Mouse (Mus musculus) urinary bladder, postnatal 36 days (tissue): ENCODE measurements around the gene Kif11.

Source experiments
- DNase-seq, 2 experiments: peaks; one replicate each; pipeline ENCODE4 v3.0.0; 2022; ENCODE audit warnings: low spot score in 2 of 2, mixed read lengths in 1 of 2

The Kif11 gene

DNA sequence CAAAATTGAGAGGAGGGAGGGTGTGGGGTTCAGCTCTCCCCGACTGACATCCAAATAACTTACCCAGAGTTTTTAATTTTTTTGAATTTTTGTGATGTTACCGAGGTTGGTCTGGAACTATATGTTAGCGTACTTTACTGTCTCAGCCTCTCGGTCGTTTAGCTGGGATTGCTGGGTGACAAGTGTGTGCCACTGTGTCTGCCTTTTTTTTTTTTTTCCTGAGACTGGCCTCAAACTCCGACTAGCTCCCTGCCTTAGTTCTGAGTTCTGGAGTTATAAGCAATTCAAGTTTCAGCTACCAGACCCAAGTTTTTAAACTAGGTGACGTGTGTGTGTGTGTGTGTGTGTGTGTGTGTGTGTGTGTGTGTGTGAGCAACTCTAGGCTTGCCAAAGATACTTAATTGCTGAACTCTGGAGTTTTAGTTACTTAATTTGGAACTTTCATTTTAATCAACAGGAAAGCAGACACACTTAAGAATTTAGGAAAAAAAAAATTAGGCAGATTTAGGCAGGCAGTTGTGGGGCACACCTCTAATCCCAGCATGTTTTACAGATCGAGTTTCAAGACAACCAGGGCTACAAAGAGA, 1.3 kb downstream of the Kif11 start:
- no peak for DNase-seq

DNA sequence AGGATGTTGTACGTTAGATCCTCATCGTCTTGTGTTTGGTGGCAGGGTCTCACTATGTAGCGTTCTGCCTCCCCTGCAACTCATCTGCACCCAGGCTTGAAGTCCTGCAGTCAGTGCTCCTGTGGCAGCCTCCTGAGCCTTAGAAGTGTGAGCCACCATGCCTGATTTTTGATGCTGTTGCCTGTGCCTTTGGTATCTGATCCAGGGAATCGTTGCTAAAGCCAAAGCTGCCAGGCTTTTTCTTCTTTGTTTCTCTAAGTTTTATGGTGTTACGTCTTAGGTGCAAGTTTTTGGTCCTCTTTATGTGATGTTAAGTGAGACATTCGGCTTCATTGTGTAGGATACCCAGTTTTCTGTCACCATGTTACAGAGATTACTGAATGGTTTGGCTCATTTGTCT, 2.6 kb downstream of the Kif11 start:
- no peak for DNase-seq

DNA sequence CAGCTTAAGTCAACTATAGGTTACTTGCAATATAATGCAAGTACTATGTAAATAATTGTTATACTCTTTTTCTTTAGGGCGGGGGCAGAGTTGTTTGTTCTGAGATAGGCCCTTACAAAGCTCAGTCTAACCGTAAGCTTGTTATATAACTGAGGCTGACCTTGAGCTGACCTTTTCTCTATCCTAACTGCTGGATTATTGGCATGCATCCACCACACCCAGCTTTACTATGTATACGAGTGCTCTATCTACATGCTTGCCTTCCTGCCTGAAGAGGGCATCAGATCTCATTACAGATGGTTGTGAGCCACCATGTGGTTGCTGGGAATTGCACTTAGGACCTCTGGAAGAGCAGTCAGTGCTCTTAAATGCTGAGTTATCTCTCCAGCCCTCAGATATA, 9.9 kb downstream of the Kif11 start:
- DNase-seq: no peak

DNA sequence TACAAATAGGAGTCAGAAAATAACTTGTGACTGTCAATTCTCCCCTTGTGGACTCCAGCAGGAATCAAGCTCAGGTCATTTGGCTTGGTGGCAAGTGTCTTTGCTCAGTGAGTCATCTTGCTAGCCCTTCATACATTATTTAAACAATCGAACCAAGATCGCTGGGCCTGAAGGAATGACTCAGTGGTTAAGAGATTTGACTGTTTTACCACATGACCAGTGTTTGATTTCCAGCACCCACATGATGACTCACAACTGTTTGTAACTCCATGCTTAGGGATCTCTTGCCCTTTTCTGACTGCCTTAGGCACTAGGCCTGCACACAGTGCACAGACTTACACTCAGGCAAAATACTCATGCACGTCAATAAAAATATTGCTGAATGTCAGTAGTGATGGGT, 15.7 kb downstream of the Kif11 start:
- DNase-seq: no peak

DNA sequence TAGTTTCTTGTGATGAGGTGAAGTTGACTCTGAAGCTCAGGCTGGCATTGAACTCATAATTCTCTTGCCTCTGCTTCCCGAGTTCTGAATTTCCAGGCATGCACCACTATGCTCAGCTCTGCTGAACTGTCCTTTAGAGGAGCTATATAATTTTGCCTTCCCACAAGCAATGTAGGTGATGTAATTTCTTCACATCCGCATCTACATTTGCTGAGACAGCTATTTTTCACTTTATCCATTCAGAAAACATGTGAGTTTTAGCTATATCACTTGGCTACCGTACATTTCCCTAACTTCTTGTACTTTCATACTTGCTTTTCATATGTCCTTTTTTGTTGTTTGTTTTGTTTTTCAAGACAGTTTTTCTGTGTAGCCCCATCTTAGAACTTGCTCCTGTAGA, 20.1 kb downstream of the Kif11 start:
- DNase-seq: no peak

DNA sequence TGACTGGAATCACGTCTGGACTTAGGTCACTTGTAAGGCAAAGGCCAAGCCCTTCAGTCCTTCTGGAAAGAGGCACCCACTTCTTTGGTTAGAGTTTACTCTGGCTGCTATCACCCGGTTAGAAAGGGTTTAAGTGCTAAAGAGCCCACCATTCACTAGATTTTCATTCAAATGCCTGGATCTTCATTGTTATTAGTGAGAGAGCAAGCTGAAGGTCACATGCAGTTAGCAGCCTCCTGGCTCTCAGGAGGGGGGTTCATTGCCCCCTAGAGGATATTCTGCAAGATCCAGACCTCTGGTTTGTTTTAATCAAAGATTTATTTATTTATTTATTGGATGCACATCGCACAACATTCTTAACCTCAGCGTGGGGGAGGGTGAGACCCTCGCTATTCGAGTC, 24.7 kb downstream of the Kif11 start:
- DNase-seq: no peak

DNA sequence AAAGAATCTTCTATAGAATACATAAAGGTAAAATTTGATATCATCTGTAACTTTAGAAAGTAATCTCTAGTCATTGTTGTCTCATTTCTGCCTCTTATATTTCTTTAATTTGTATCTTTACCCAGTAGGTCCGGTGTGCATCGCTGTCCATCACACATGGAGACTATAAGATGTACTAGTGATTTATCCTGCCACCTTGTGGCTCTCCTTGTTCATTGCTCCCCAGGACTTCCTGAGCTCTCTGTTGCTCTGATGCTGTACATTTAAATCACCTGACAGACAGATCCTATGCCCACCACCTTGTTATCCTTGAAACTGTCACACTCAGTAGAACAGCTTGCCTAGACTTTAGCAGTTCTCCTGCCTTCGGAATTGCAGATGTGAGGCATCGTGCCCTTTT, 42.1 kb downstream of the Kif11 start:
- peak in 1 of 2 experiments; percentile 25 for DNase-seq

DNA sequence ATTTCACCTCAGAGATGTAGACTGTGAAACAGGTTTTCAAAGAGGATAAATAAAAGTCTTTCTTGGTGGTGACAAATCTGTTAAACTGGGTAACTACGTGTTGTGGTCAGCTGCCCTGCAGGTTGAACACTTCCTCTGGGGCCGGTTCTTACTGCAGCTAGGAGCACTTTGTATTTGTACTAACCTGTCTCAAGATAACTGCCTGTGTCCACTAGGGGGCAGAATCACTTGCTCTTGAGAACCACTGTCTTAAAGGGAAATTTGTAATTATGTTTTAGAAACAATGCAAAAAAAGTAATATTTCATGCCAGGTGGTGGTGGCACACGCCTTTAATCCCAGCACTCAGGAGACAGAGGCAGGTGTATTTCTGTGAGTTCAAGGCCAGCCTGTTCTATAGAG, 43.4 kb downstream of the Kif11 start:
- DNase-seq: peak; percentile 15 to 31

DNA sequence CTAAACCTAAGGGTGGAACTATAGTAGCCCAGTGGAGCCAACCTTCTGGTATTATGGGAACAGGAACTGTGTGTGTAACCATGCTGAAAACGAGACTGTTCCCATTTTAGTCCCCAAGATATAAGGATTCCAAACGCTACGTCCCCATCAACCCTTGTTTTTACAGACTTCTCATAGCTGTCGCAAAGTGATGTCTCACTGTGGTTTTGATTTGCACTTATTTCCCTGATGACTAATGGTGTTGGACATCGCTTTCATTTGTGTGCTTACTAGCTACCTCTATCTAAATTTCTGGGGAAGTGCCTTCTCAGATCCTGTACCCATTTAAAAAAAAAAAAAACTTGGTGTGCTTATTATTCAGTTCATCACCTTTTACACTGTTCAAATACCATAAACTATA, 52.4 kb downstream of the Kif11 start:
- no peak for DNase-seq

DNA sequence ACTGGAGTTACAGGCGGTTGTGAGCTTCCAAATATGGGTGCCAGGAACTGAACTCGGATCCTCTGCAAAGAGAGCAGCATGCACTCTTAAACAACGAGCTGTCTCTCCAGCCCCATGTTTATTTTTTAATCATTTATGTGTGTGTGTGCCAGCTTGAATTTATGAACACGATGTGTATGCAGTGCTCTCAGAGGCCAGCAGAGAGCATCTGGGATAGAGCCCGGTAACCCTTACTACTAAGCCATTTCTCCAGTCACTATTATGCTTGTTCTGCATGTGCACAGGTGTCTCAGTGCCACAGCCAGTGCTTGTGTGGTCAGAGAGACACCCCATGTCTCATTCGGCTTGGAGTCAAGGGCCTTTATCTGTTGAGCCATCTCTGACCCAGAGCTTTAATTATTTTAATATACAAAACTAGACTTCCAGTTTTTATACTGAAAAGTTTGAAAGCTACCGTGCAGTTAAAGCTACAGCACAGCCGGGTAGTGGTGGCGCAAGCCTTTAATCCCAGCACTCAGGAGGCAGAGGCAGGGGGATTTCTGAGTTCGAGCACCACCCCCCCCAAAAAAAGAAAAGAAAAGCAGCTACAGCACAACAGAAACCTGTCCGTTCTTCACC, 55.0 kb downstream of the Kif11 start:
- no peak for DNase-seq

DNA sequence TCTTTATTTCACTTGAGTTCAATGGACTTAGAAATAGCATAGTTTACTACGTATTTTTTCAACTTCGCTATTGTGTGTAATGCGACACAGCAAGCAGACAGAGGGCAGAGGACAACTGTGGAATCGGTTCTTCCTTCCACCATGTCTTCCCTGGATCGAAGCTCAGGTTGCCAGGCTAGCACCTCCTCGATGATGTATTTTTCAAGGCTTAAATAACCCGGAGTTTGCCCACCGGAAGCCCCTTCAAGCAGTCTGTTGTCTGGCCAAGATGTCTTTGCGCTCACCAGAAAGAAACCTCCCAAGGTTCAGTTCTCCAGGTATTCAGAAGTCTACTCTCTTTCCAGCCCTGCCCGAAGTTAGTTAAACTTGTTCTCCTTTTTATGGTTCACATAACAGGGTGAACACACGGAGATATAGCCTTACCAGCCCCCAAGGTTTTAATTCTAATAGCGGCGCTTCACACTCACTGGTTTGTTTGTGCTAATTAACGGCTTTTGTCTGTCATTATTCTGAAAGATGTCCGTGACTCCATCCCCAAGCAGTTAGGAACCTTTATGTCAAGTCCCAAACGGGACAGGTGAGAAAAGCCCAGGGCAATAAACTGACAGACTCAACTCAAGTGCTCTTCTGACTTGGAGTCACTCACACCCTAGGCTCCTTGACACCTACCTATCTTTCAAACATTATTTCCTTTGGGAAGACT, 56.8 kb downstream of the Kif11 start:
- DNase-seq: no peak

DNA sequence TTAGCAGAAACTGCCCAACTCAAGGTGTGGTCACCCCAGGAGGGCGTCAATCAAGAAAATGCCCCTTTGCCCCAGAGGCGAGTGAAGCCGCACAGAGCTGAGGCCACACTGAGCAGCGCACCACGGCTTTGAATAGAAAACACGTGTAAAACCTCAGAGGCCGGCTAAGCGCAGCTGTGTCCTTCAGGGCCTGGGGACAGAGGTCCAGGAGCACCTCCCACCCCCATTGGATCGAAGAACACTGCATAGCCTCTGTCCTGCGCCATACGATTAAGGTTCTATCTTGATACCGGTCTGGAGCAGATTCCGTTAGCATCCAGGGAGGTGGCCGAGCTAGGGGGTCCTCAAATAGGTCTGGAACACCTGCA, 57.7 kb downstream of the Kif11 start:
- DNase-seq: no peak

DNA sequence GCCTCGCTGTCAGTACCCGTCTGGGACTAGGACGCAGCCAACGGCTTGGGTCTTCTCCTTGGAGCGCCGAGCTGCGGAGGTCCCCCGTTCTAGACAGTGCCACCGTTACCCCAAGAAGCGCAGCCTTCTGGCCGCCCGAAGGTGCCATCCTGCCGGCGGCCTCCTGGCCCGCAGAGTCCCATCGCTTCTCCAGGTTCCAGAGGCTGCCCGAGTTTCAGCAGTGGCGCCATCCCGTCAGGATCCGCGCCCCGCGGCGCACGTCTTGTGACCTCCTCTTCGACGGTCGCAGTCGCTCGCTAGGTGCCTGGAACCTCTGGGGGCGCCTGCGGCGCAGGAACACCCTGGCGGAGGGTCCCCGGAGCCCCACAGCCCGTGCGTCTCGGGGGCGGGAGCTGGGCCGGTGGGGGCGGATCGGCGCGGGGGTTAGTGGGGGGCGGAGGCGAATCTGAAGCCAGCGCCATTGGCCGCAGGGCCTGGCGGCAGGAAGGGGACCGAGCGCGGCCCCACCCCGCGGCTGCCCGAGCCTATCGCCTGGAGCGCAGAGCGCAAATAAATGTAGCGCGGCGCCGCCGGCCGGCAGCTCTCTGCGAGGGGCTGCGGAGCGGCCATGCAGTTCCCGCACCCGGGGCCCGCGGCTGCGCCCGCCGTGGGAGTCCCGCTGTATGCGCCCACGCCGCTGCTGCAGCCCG, 58.2 kb downstream of the Kif11 start, which contains the start of gene Hhex:
Gene Hhex (plus strand): TSS at position 548 of the 689 bp plus-strand sequence.
- DNase-seq: peak; percentile 57 to 77

DNA sequence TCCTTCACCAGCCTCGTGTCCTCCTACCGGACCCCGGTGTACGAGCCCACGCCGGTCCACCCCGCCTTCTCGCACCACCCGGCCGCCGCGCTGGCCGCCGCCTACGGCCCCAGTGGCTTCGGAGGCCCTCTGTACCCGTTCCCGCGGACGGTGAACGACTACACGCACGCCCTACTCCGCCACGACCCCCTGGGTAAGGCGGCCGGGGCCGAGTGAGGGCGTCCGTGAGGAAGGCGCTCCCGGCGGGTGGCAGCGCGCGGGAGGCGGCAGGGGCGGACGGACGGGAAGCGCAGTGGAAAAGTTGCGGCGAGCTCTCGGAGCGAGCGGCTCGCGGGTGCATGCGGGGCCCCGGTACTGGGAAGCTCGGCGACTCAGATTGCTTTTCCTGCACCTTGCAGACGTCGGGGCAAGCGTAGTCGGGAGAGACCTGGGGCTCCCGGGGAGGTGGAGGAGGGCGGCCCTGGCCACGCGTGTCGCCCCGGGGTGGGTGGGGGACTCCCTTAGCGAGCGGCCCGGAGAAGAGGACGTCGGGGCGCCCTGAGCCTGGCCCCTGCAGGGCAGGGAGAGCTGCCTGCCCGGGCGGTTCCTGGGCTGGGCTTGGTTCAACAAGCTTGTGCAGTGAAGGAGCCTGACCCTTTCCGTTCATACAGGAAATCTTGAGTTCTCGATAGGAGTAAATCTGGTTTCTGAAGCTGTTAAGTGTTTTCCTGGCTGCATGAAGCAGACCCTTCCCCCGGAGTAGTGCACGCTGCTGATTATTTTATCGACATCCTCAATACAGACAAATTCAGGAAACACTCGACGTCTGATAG, 59.0 kb downstream of the Kif11 start:
- DNase-seq: peak; percentile 29 to 32

DNA sequence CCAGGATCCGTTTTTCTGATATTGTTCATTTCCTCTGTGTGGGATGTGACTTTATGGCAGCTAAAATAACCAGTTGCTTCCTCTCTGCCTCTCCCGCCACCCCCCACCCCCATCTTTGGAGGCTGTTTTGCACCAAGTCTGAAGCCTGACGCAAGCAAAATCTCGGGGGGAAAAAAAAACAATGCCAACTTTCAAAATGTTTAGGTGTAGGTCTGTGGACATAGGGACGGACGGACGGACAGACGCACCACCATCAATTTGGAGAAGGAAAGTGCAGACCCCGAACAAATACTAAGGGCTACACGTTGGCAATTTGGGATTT, 59.6 kb downstream of the Kif11 start:
- DNase-seq: no peak

DNA sequence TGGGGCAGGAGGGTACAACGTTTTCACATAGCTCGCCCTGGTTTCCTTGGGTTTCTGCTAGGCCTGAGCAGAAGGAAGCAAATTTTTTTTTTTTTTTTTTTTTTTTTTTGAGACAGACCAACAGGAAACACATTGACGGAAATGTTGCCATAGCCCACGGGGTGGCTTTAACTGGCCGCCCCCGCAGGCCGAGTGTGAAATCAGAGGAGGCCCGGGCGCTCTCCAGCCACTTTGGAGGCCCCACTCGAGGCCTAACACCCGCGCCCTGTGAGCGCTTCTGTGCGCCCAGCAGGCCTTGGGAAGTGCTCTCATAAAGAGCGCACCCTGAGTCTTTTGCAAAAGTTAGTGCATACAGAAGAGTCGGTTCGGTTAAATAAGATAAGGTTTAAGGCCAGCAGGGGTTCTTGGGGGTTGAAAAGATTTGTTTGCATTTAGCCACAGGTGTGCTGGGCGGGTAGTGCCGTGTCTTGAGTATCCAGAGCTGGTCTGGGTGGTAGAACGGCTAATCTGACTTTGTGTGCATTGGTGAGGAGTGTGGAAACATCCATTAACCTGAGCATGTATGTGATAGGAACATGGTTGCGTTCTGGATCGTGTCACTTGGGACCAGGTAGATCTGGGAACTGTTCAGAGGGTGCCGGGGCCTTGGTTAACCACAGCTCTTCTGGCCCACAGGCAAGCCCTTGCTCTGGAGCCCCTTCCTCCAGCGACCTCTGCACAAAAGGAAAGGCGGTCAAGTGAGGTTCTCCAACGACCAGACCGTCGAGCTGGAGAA, 60.5 kb downstream of the Kif11 start:
- DNase-seq: no peak

DNA sequence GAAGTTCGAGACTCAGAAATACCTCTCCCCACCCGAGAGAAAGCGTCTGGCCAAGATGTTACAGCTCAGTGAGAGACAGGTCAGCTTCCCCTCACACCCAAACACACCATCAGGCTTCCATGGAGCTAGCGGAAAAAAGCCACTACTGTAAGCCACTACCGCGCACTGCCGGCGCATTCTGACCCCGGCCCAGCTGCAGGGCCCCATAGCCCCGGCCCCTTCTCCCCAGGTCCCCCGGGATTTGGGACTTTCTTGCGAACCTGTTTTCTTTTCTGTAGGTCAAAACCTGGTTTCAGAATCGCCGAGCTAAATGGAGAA, 61.0 kb downstream of the Kif11 start:
- DNase-seq: no peak

DNA sequence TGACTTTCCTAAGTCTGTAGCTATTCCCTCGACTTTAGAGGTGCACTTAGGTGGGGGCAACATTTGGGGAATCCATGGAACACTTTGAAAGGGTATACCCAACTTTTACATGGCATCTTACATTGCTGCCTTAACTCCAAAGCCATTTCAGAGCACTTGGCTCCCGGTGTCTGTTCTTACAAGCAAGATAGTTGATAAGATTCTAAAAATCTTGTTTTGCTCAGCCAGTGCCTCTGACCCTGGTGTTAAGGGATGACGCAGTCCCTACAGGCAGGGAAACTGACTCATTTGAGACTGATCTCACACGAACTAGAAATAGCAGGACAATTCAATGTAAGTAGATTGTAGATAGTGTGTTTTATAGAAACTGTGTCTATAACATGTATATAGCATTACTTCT, 64.0 kb downstream of the Kif11 start:
- DNase-seq: no peak

DNA sequence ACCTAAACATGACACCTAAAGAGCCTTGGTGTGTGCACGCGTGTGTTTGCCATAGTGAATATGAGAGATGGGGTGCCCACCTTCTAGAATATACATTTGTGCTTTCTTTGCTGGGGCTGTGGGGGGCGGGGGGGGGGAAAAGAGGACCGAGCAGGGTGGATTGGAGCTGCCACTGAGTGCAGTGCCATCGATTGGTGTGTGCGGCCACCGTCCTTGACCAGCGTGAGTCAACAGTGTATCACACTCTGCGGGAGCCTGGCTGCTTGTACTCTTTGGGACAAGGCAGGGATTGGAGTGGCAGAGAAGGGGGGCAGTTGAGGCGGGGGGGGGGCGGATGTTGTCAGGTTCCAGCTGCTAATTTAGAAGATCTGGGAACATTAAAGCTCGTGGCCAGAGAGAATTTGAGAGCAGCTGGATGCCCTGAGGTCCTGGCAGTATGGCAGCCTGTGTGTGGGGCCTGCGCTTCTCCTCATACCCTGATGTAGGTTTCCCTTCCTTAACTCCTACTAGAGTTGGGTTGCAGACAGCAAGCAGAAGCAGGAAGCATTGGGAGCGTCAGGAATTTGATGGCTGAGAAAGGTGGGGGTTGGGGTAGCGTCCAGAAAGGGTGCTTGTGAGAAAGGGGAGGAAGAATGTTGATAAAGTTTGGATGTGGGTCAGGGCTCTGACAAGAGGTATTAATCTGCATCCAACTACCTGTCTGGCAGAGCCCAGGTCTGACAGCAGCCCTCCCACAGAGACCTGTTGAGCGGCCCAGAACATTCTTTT, 64.7 kb downstream of the Kif11 start:
- DNase-seq: no peak

DNA sequence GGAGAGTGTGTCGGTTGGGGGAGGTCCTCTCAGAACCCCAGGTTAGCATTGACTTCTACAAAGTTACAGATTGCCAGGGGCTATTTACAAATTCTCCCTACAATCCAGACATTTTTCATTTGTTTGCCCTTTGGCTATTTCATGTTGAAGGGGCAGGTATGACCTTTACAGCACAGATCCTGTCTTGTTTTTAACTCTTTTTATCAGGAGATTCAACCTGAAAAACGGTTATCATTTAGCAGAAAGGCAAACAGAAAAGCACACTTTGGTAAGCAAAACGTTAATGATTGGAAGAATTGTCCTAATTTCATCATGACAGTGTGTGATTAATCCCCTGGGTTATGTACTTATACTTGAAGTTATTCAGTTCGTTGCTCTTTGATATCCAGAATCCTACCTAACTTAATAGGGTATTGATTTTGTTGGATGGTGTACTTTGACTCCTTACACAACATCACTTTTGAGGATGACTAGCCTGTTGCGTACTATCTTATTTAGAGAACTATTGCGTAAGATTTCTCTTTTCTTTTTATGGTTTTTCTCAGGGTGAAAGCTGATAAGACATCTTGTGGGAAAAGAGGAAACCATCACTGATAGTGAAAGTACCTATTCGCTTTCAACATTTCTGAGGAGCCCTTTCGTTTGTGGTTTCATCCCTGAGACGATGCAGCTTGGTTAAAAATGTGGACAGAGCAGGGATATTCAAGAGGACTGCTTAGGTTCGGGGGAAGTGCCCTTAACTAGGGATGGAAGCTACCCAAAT, 66.5 kb downstream of the Kif11 start:
- DNase-seq: no peak
